Mouse (Mus musculus) midbrain, embryonic 10.5 days (tissue): ENCODE results near the gene Fbxo21. TPM values are rescaled to one million over a fixed set of nuclear protein-coding genes. Genes with fewer than 3 reads are reported as not detected.

ENCODE experiments used
- DNase-seq: peaks from one replicate; pipeline ENCODE4 v3.0.0-alpha.2; 2017; ENCODE audit warnings: low spot score
- H3K27ac ChIP-seq: fragments of 300-500 bp; sonication (generic); replicated peaks from 2 replicates; pipeline ENCODE4 v1.5.1; 2016; ENCODE audit warnings: mild to moderate bottlenecking
- H3K27me3 ChIP-seq: fragments of 300-500 bp; sonication (generic); 2 replicates; pipeline ENCODE4 v1.6.1; 2016; ENCODE audit warnings: low read depth, mild to moderate bottlenecking; ENCODE audit not compliant: poor library complexity, severe bottlenecking
- H3K36me3 ChIP-seq: fragments of 300-500 bp; sonication (generic); 2 replicates; pipeline ENCODE4 v1.6.1; 2016; ENCODE audit warnings: mild to moderate bottlenecking, moderate library complexity
- H3K4me1 ChIP-seq: fragments of 300-500 bp; sonication (generic); 2 replicates; pipeline ENCODE4 v1.6.1; 2016
- H3K4me3 ChIP-seq: fragments of 300-500 bp; sonication (generic); 2 replicates; pipeline ENCODE4 v1.5.1; 2016; ENCODE audit warnings: mild to moderate bottlenecking, moderate library complexity
- H3K9me3 ChIP-seq: fragments of 300-500 bp; sonication (generic); replicated peaks from 2 replicates; pipeline ENCODE4 v1.6.1; 2016; ENCODE audit warnings: mild to moderate bottlenecking
- WGBS: fragments of 180-500 bp; shearing (Covaris S2); methylation state at CpG from one replicate; pipeline ENCODE4 v1.1.7; 2016; 5-methylcytosine and 5-hydroxymethylcytosine counted together
- polyA plus RNA-seq: library from polyadenylated mRNA; unstranded; fragments of >200 nt; fragmentation: Nextera tagmentation; extraction: Ambion mirVana; gene quantifications from 2 replicates; pipeline ENCODE4 v1.2.1, GENCODE M21; 2016

Gene Fbxo21
- polyA plus RNA-seq, 1 experiment from 2014 or later, result 105 TPM

- H3K4me1 ChIP-seq, result peaks cover 26% of the 10 kb centered on the region
- peaks cover 4% of the 10 kb centered on the region; the same call in 1 of the 2 replicates for H3K9me3 ChIP-seq
- H3K36me3 ChIP-seq, result no peaks in the 10 kb centered on the region
- WGBS, result 11% methylated on average over 10 of the region's 10 CpGs
- H3K27ac ChIP-seq, result peak overlapping the region; percentile 70
- peak; percentile 42 for DNase-seq
- peak overlapping the region; percentile 30 for H3K4me3 ChIP-seq
- H3K27me3 ChIP-seq, result peaks cover 26% of the 10 kb centered on the region; the same call in 1 of the 2 replicates
Observed at GRCm38 (mm10) chr5:118037798-118038484, 61.4 kb downstream of the Fbxo21 start.

GRCm38 (mm10) chr5:118039241-118039668 is 62.7 kb downstream of the Fbxo21 start:
- no peak overlapping the region for H3K27ac ChIP-seq
- H3K27me3 ChIP-seq, result peaks cover 22% of the 10 kb centered on the region; the same call in 1 of the 2 replicates
- H3K4me1 ChIP-seq, result peaks cover 26% of the 10 kb centered on the region
- DNase-seq, result no peak
- H3K36me3 ChIP-seq, result no peaks in the 10 kb centered on the region
- H3K4me3 ChIP-seq, result no peak overlapping the region
- H3K9me3 ChIP-seq, result peaks cover 4% of the 10 kb centered on the region; the same call in 1 of the 2 replicates
- 30% methylated on average over 12 of the region's 12 CpGs for WGBS

GRCm38 (mm10) chr5:118042599-118042998 is 66.1 kb downstream of the Fbxo21 start:
- Histone ChIP-seq H3K4me1 (peaks cover 15% of the 10 kb centered on the region), H3K4me3 (no peak overlapping the region), H3K27ac (no peak overlapping the region), H3K9me3 (0 out of 2 replicates have a peak, but pooled peaks cover 4% of the 10 kb centered on the region), H3K36me3 (no peaks in the 10 kb centered on the region), H3K27me3 (peaks cover 15% of the 10 kb centered on the region; the same call in 1 of the 2 replicates)
- 97% methylated on average over 6 of the region's 6 CpGs for WGBS
- DNase-seq, result no peak

GRCm38 (mm10) chr5:118043761-118044160 is 67.2 kb downstream of the Fbxo21 start:
- Histone ChIP-seq H3K27ac (no peak overlapping the region), H3K36me3 (no peaks in the 10 kb centered on the region), H3K4me3 (no peak overlapping the region), H3K9me3 (0 out of 2 replicates have a peak, but pooled peaks cover 4% of the 10 kb centered on the region), H3K27me3 (peaks cover 8% of the 10 kb centered on the region; the same call in 1 of the 2 replicates), H3K4me1 (peaks cover 7% of the 10 kb centered on the region)
- DNase-seq, result no peak
- 95% methylated on average over 4 of the region's 4 CpGs for WGBS

- Histone ChIP-seq H3K9me3 (0 out of 2 replicates have a peak, but pooled peaks cover 4% of the 10 kb centered on the region), H3K36me3 (no peaks in the 10 kb centered on the region), H3K4me1 (no peaks in the 10 kb centered on the region), H3K4me3 (no peak overlapping the region), H3K27ac (no peak overlapping the region), H3K27me3 (no peaks in the 10 kb centered on the region)
- no peak for DNase-seq
- WGBS, result 89% methylated on average over 6 of the region's 6 CpGs
Observed at GRCm38 (mm10) chr5:118044907-118045306, 68.4 kb downstream of the Fbxo21 start.

GRCm38 (mm10) chr5:118045385-118045784 is 68.9 kb downstream of the Fbxo21 start:
- Histone ChIP-seq H3K9me3 (0 out of 2 replicates have a peak, but pooled peaks cover 4% of the 10 kb centered on the region), H3K4me3 (no peak overlapping the region), H3K4me1 (no peaks in the 10 kb centered on the region), H3K27me3 (no peaks in the 10 kb centered on the region), H3K36me3 (no peaks in the 10 kb centered on the region), H3K27ac (no peak overlapping the region)
- 92% methylated on average over 9 of the region's 9 CpGs for WGBS
- no peak for DNase-seq

- 89% methylated on average over 14 of the region's 14 CpGs for WGBS
- no peak for DNase-seq
- Histone ChIP-seq H3K4me3 (no peak overlapping the region), H3K27me3 (no peaks in the 10 kb centered on the region), H3K27ac (no peak overlapping the region), H3K36me3 (no peaks in the 10 kb centered on the region), H3K4me1 (no peaks in the 10 kb centered on the region), H3K9me3 (no peaks in the 10 kb centered on the region)
Observed at GRCm38 (mm10) chr5:118047091-118047757, 70.7 kb downstream of the Fbxo21 start.

GRCm38 (mm10) chr5:118048412-118048811 is 71.9 kb downstream of the Fbxo21 start:
- WGBS, result 86% methylated on average over 4 of the region's 4 CpGs
- H3K27ac ChIP-seq, result no peak overlapping the region
- no peak for DNase-seq
- H3K4me3 ChIP-seq, result no peak overlapping the region
- H3K27me3 ChIP-seq, result no peaks in the 10 kb centered on the region
- no peaks in the 10 kb centered on the region for H3K9me3 ChIP-seq
- no peaks in the 10 kb centered on the region for H3K36me3 ChIP-seq
- no peaks in the 10 kb centered on the region for H3K4me1 ChIP-seq

GRCm38 (mm10) chr5:118048928-118049327 is 72.4 kb downstream of the Fbxo21 start:
- no peaks in the 10 kb centered on the region for H3K36me3 ChIP-seq
- DNase-seq, result no peak
- H3K4me1 ChIP-seq, result no peaks in the 10 kb centered on the region
- whole genome bisulfite sequencing, result 89% methylated on average over 5 of the region's 5 CpGs
- no peaks in the 10 kb centered on the region for H3K9me3 ChIP-seq
- no peaks in the 10 kb centered on the region for H3K27me3 ChIP-seq
- H3K4me3 ChIP-seq, result no peak overlapping the region
- no peak overlapping the region for H3K27ac ChIP-seq

- H3K27me3 ChIP-seq, result no peaks in the 10 kb centered on the region
- H3K9me3 ChIP-seq, result no peaks in the 10 kb centered on the region
- no peak for DNase-seq
- no peak overlapping the region for H3K4me3 ChIP-seq
- WGBS, result 88% methylated on average over 4 of the region's 4 CpGs
- no peak overlapping the region for H3K27ac ChIP-seq
- H3K4me1 ChIP-seq, result no peaks in the 10 kb centered on the region
- no peaks in the 10 kb centered on the region for H3K36me3 ChIP-seq
Observed at GRCm38 (mm10) chr5:118050743-118051142, 74.2 kb downstream of the Fbxo21 start.

GRCm38 (mm10) chr5:118051981-118052662 is 75.6 kb downstream of the Fbxo21 start:
- Histone ChIP-seq H3K27ac (no peak overlapping the region), H3K27me3 (no peaks in the 10 kb centered on the region), H3K9me3 (no peaks in the 10 kb centered on the region), H3K36me3 (no peaks in the 10 kb centered on the region), H3K4me1 (peaks cover 8% of the 10 kb centered on the region), H3K4me3 (no peak overlapping the region)
- 90% methylated on average over 8 of the region's 8 CpGs for WGBS
- no peak for DNase-seq

GRCm38 (mm10) chr5:118053205-118053604 is 76.7 kb downstream of the Fbxo21 start:
- Histone ChIP-seq H3K4me1 (peaks cover 16% of the 10 kb centered on the region), H3K4me3 (no peak overlapping the region), H3K27ac (no peak overlapping the region), H3K27me3 (no peaks in the 10 kb centered on the region), H3K36me3 (no peaks in the 10 kb centered on the region), H3K9me3 (no peaks in the 10 kb centered on the region)
- 91% methylated on average over 2 of the region's 2 CpGs for WGBS
- DNase-seq, result no peak
